29 mouse cellular contexts compared by ENCODE assay signal in the genomic region with DNA sequence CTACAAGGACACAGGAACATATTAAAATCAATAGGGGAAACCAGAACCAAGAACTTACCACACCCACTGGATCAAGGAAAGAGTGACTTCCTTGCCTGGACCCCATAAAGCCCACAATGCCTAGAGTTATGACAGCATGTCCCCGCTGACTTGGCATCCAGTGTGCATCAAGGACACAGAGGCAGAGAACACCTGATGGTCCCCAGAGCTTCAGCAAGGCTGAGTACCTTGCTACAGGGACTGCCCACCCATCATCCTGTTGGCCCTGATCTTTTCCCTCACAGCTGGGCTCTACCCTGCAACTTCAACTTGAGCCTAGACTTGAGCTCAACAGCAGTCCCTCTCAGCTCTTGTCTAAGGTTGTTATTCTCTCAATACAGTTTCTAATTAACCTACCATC. TPM values are rescaled to one million over a fixed set of nuclear protein-coding genes. Genes with fewer than 3 reads are reported as not detected.
"Had no signal": no experiment of that assay in that cellular context is flagged by ENCODE, and none has a peak within 500 bp of the region (broad histone marks: within the 10 kb centered on the region; RNA-seq: fewer than 3 reads in every experiment).

No protein-coding gene starts in this region.

- H3K27me3 ChIP-seq: forebrain, embryonic 15.5 days had no signal

- H3K9ac ChIP-seq: embryonic facial prominence, embryonic 12.5 days; embryonic facial prominence, embryonic 13.5 days; embryonic facial prominence, embryonic 15.5 days; forebrain, embryonic 12.5 days; forebrain, embryonic 13.5 days; forebrain, embryonic 15.5 days; forebrain, postnatal 0 days had no signal

- H3K27ac ChIP-seq: embryonic facial prominence, embryonic 10.5 days; embryonic facial prominence, embryonic 12.5 days; embryonic facial prominence, embryonic 13.5 days; embryonic facial prominence, embryonic 15.5 days; forebrain, embryonic 10.5 days; forebrain, embryonic 12.5 days; forebrain, embryonic 13.5 days; forebrain, embryonic 15.5 days; gastrocnemius, adult 2 months had no signal

- H3K4me1 ChIP-seq: embryonic facial prominence, embryonic 10.5 days; embryonic facial prominence, embryonic 12.5 days; embryonic facial prominence, embryonic 13.5 days; embryonic facial prominence, embryonic 15.5 days; forebrain, embryonic 10.5 days; forebrain, embryonic 12.5 days; forebrain, embryonic 13.5 days; forebrain, embryonic 15.5 days had no signal

- H3K9me3 ChIP-seq: embryonic facial prominence, embryonic 10.5 days; embryonic facial prominence, embryonic 12.5 days; embryonic facial prominence, embryonic 13.5 days; embryonic facial prominence, embryonic 15.5 days; forebrain, embryonic 10.5 days; forebrain, embryonic 12.5 days; forebrain, embryonic 13.5 days; forebrain, embryonic 15.5 days had no signal

- H3K36me3 ChIP-seq: embryonic facial prominence, embryonic 10.5 days; embryonic facial prominence, embryonic 12.5 days; embryonic facial prominence, embryonic 13.5 days; embryonic facial prominence, embryonic 15.5 days; forebrain, embryonic 10.5 days; forebrain, embryonic 12.5 days; forebrain, embryonic 15.5 days had no signal

- H3K4me3 ChIP-seq: embryonic facial prominence, embryonic 10.5 days; embryonic facial prominence, embryonic 12.5 days; embryonic facial prominence, embryonic 13.5 days; embryonic facial prominence, embryonic 15.5 days; erythroblast, embryonic 14.5 days; forebrain, embryonic 10.5 days; forebrain, embryonic 12.5 days; forebrain, embryonic 13.5 days; forebrain, embryonic 15.5 days; gastrocnemius, adult 2 months had no signal

- DNase-seq: cerebellum, adult 18-20 months; cerebellum, adult 2 months; cerebellum, adult 8-10 months; cerebellum, adult 9-10 months; cerebellum, adult 9-11 months; cerebellum, postnatal 10 days; cerebellum, postnatal 14 days; cerebellum, postnatal 25 days; cerebellum, postnatal 36 days; embryo, embryonic 11 days; forebrain, postnatal 0 days; gastrocnemius, adult 2 months; gastrocnemius, postnatal 10 days; gastrocnemius, postnatal 14 days; gastrocnemius, postnatal 25 days; gastrocnemius, postnatal 36 days; heart, adult 18-20 months had no signal

- H3K4me2 ChIP-seq: embryonic facial prominence, embryonic 12.5 days; embryonic facial prominence, embryonic 13.5 days; embryonic facial prominence, embryonic 15.5 days; forebrain, embryonic 12.5 days; forebrain, embryonic 13.5 days; forebrain, embryonic 15.5 days had no signal

- ATAC-seq: forebrain, embryonic 13.5 days; forebrain, embryonic 14.5 days; forebrain, embryonic 15.5 days; forebrain, embryonic 16.5 days; forebrain, postnatal 0 days had no signal

RNA-seq across cellular contexts. Expression of a gene that starts 6.6 kb away (rescaled TPM):
- total RNA-seq: granulocyte monocyte progenitor cell, adult 5-6 weeks had no signal
- polyA plus RNA-seq: erythroblast, embryonic 14.5 days had no signal
